ENCODE assay signal across 24 mouse cellular contexts in genomic region chr1:74960059-74960458, GRCm38 (mm10). TPM values are rescaled to one million over a fixed set of nuclear protein-coding genes. Genes with fewer than 3 reads are reported as not detected.
"Had no signal": no experiment of that assay in that cellular context is flagged by ENCODE, and none has a peak within 500 bp of the region (broad histone marks: within the 10 kb centered on the region; RNA-seq: fewer than 3 reads in every experiment).

No protein-coding gene starts in this region.

- H3K27ac ChIP-seq: kidney, embryonic 15.5 days; limb, embryonic 12.5 days; limb, embryonic 15.5 days; liver, embryonic 14.5 days; macrophage; neural tube, embryonic 12.5 days; neural tube, embryonic 15.5 days had no signal

- H3K4me2 ChIP-seq: kidney, embryonic 15.5 days; limb, embryonic 12.5 days; limb, embryonic 15.5 days; liver, embryonic 11.5 days; lung, embryonic 14.5 days; neural tube, embryonic 12.5 days; neural tube, embryonic 15.5 days had no signal

- DNase-seq: kidney, adult 11 months; kidney, adult 8-10 months; kidney, postnatal 10 days; kidney, postnatal 36 days; left cerebral cortex, postnatal 4 days; liver, postnatal 0 days; lung, embryonic 14.5 days; midbrain, embryonic 14.5 days; retina, postnatal 1 day; right cerebral cortex, postnatal 25 days; thymus, adult 18-20 months; thymus, postnatal 14 days; thymus, postnatal 4 days had no signal

- H3K9me3 ChIP-seq: kidney, embryonic 15.5 days; limb, embryonic 12.5 days; limb, embryonic 15.5 days; neural tube, embryonic 12.5 days; neural tube, embryonic 15.5 days had no signal

- ATAC-seq: liver, postnatal 0 days; lung, postnatal 0 days had no signal

- H3K9ac ChIP-seq: kidney, embryonic 15.5 days; limb, embryonic 12.5 days; limb, embryonic 15.5 days; liver, embryonic 14.5 days; liver, postnatal 0 days; lung, embryonic 14.5 days; neural tube, embryonic 12.5 days; neural tube, embryonic 15.5 days had no signal

- H3K36me3 ChIP-seq: kidney, embryonic 15.5 days; limb, embryonic 12.5 days; limb, embryonic 15.5 days; neural tube, embryonic 12.5 days; neural tube, embryonic 15.5 days had no signal

- H3K4me3 ChIP-seq: kidney, embryonic 15.5 days; limb, embryonic 12.5 days; limb, embryonic 15.5 days; neural tube, embryonic 12.5 days; neural tube, embryonic 15.5 days had no signal

RNA-seq across cellular contexts. Expression of gene Cfap65, which starts 24.7 kb away (rescaled TPM):
- total RNA-seq: megakaryocyte, adult 5-6 weeks had no signal
- polyA plus RNA-seq: limb, embryonic 12.5 days; limb, embryonic 15.5 days; liver, embryonic 11.5 days; liver, postnatal 0 days; macrophage; spleen, adult 2 months had no signal
